Mouse (Mus musculus) erythroblast, embryonic 14.5 days (primary cell): ENCODE data around the gene Rab33a.

ENCODE experiments used
- GATA1 ChIP-seq: IDR thresholded peaks from 2 replicates; pipeline ENCODE4 v1.6.1; 2012; ENCODE audit warnings: low read length, inconsistent platforms, mixed read lengths
- TAL1 ChIP-seq: IDR thresholded peaks from 3 replicates; pipeline ENCODE4 v1.6.1; 2012; ENCODE audit warnings: low read length, inconsistent platforms, mixed read lengths

DNA sequence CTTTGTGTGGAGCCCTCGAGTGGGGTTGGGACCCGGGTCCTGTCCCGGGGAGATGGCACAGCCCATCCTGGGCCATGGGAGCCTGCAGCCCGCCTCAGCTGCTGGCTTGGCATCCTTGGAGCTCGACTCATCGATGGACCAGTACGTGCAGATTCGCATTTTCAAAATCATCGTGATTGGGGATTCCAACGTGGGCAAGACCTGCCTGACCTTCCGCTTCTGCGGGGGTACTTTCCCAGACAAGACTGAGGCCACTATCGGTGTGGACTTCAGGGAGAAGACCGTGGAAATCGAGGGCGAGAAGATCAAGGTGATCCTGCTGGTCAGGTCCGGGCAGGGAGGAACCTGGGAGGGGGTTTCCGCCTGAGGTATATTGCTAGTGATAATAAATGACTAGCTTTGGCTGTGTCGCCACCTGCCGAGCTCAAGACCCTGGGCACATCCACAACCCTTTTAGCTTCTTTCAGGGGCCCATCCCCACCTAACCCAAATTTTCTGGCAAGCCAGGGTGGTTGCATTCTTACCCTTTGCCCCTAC, 532 bp downstream of the Rab33a start:
- TF ChIP-seq GATA1 (no peak), TAL1 (no peak)
